Mouse (Mus musculus) left cerebral cortex, adult 11 months (tissue): ENCODE data around the gene Col26a1.
A peak's percentile ranks its signal among the peaks of the same experiment; 100 is the strongest.

ENCODE experiments used
- DNase-seq: peaks from one replicate; pipeline ENCODE4 v3.0.0; 2022; ENCODE audit warnings: low spot score

The Col26a1 gene

DNA sequence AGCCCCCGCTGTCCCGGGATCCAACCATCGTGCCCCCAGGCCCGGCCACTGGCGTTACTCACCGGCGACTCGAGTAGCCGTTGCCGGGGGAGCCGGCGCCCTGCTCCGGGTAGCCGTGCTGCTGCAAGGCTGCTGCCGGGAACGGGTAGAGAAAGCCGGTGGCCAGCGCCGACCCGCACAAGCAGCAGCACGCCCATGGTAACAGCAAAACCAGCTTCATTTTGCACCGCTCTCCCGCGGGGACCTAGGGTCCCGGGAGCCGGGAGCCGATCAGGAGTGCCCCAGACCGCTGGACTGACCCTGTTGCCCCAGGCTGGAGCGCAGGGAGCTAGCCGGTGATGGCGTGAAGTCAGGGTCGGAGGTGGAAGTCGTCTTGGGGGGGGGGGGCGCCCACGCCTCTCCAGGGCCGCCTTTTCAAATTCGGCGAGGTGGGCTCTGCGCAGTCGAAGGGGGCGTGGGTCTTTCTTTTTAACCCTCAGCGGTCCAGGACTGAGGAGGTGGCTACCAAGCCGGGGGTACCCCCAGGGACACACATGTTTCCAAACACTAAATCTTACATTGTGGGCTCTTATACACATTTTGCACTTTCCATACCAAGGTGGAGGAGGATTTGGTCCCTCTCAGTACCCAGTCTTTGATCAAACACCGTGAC lies at the start of gene Col26a1:
Gene Col26a1 (minus strand): TSS at position 422 of the 652 bp plus-strand sequence.
- no peak for DNase-seq

DNA sequence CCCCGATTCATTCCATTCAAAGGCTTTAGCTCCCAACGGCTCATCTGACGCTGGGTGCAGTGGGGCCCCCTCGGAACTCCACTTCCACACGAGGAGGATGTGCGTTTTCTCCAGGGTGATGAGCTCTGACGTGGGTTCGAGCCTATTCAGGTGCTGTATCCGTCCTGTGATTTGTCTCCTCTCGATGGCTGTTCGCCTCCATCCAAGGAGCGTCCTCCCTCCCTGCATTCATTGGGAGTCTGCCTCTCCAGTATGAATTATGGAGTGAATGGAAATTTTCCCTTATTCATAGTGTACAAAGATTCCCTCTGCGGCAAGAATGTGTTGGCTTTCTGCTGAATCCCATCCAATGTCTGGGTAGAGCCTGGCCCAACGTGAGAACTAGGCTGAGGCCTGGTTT lies 48.9 kb upstream of the Col26a1 start:
- no peak for DNase-seq

DNA sequence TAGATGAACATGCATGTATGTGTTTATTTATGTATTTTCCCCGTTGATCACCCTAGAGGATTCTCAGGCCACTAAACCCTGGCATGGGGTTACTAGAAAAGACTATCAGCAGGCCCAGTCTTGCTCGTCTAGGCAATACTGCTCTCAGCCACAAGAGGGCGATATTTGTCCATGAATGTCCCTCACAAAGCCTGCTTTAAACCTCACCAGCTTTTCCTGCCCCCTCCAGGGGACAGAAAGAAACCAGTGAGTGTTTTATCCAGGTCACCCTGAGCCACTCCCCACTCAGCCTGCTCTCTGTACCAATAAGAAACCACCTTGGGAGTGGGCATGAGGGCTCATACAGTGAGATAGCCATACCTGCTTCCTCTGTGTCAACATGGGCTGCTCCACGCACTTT lies 46.1 kb upstream of the Col26a1 start:
- DNase-seq, result peak; percentile 61

- no peak for DNase-seq
These were observed 40.9 kb upstream of the Col26a1 start for GRCm38 (mm10) chr5:136923751-136924478.

GRCm38 (mm10) chr5:136922830-136923229 lies 39.8 kb upstream of the Col26a1 start:
- no peak for DNase-seq

GRCm38 (mm10) chr5:136919546-136920301 lies 36.7 kb upstream of the Col26a1 start:
- DNase-seq, result no peak

GRCm38 (mm10) chr5:136918655-136919472 lies 35.9 kb upstream of the Col26a1 start:
- DNase-seq, result peak; percentile 79

GRCm38 (mm10) chr5:136917613-136918242 lies 34.7 kb upstream of the Col26a1 start:
- no peak for DNase-seq

GRCm38 (mm10) chr5:136914183-136914582 lies 31.2 kb upstream of the Col26a1 start:
- no peak for DNase-seq

DNA sequence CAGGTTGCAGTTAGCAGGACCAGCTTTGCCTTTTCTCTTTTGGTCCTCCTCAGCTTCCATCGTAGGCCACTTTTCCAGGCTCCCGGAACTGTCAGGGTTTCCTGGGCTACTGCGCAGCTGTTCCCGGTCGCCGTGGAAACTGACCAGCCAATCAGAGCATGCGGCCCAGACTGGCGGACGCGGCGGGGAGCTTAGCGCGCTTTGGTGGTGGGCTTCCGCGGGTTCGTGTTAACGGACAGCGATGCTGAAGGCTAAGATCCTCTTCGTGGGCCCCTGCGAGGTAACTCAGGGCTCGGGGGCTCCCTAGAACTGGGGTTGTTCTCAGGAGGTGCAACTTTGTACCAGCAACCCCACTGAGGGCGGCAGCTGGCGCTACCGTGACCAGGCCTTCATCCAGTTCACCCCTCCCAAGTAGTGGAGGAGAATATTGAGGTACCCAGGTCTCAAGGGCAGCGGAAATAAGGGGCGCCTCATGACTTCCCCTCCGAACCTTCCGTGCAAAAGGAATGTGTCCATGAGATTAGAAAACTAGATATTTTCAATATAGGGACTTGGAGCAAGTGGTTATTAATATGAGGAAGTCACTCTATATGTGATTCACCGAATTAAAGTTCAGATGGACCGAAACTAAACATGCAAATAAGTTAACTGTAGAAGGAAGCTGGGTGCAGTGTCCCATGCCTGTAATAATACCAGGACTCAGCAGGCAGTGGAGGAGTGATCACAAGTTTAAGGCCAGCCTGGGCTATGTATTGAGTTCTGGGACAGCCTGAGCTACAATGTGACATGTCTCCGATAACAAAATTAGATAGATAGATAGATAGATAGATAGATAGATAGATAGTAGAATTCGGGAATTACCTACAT lies 25.2 kb upstream of the Col26a1 start, which contains the start of gene Ift22:
Gene Ift22 (plus strand): TSS at position 160 of the 867 bp plus-strand sequence.
- DNase-seq, result peak; percentile 89

DNA sequence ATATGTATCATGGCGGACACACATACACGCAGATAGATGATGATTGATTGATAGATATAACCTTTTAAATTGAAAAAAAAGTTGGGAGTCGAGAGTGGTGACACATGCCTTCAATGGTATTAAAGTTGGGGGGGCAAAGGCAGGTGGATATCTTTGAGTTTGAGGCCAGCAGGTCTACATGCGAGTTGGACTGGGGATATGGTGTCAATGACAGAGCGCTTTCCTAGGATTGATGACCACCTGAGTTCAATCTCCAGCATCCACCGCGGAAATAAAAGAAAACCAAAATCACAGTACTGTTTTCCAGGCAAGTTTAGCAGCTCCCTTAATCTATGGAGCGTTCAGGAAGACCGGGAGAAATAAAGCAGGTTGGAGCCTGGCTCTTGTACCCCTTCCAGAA lies 24.6 kb upstream of the Col26a1 start:
- DNase-seq, result no peak

DNA sequence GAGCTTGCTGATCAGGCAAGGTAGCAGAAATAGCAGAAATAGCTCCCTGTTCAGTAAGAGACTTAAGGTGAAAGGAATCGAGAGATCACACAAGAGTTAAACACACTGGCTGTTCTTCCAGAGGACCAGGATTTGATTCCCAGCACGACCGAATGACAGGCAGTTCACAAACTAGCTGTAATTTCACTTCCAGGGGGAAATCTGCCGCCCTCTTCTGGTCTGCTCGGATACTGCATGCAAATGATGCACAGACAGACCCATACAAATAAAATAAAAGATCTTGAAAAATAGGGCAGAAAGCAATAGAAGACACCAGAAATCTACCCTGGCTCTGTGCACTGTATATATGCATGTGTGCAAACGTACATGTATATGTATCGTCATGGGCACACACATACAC lies 22.6 kb upstream of the Col26a1 start:
- no peak for DNase-seq

DNA sequence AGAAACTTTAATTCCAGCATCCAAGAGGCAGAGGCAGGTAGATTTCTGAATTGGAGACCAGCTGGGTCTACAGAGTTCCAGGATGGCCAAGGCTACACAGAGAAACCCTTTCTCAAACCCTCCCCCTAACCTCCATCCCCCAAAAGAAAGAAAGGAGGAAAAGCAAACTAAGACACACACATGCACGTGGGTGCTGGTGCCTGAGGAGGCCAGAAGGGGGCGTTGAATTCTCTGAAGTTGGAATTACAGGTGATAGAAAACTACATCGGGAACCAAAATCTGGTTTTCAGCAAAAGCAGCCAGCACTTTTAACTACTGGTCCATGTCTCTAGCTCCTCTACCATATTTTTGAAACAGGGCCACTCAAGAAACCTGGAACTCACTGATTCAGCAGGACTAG lies 21.6 kb upstream of the Col26a1 start:
- no peak for DNase-seq

DNA sequence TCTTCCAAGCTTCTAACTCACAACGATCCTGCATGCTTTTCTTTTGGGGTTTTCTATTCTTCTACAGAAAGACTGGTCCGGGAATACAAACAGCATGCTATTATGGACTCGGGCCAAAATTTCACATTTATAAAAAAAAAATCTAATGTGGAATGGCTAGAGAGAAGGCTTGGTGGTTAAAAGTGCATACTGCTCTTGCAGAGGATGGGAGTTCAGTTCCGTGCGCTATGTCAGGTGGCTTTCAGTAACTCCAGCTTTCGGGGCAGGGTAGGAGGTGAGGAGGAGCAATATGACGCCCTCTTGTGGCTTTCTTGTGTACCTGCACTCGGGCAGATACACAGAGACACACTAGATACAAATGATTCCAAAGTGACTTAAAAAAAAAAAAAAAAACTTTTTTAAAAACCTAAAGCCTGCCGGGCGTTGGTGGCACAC lies 12.5 kb upstream of the Col26a1 start:
- DNase-seq, result no peak

DNA sequence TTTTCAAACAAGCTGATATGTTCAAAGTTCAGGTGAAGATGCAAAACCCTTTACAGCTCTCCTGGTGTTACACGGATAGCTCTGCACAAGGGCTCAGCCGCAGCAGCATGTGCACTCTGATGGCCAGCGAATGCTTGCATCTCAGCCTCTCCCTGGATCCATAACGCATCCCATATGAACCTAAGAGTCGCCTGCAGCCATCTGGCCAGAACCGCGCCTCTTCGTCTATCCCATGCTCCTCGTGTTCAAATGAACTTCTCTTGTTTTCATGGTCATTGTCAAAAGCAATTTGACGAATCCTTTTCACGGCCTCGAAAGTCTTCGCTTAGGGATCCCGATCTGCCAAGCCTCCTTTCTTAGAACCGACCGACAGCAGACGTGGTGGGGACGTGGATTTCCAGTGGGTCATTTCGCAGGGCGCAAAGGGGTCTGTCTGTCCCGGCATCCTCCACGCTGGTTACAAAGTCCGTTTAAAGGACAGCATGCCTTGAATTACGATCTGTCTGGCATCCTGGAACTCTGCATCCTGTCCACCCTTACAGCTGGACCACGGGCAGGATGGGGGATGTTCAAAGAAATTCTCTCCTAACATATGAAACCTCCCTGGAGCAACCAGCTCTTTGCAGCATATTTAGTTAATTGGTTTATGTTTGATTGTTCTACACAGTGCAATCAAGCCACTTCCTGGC lies 12.0 kb upstream of the Col26a1 start:
- no peak for DNase-seq

- DNase-seq, result no peak
These were observed 5.7 kb upstream of the Col26a1 start for GRCm38 (mm10) chr5:136888539-136889355.

GRCm38 (mm10) chr5:136886957-136887356 lies 3.9 kb upstream of the Col26a1 start:
- DNase-seq, result no peak

DNA sequence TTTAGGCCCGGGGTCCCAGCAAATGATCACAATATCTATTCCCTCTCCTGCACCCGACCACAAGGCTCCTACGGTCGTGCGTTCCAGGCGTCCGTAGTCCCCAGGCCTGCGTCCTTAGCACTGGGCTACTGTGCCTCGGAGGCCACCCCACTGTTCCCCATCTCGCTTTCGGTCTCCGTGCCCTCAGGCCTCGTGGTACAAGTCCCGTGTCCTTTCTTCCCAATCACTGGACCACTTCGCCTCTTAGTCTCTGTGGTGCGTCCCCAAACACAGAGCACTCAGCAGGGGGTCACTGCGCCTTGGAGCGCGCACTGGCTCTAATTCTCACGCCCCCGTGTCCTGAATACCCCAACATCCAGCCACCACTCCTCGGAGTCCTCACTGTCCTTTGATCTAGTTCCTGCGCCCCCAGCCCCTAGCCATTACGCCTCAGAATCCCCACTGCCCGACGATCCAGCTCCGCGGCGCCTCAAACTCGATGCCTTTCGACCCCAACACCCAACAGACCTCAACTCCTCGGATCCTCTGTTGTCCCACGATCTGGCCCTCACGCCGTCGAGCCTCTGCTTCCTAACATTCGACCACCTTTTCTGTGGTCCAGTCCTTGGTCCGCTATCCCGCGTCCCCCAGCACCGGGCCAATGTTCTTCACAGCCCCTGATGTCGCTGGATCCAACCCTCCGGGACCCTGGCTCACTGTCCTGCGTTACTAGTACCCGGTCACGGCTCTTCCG lies 788 bp downstream of the Col26a1 start:
- DNase-seq, result no peak
